Mouse (Mus musculus) hindbrain, postnatal 0 days (tissue): Measurements from ENCODE around the gene Nutm1. TPM values are rescaled to one million over a fixed set of nuclear protein-coding genes. Genes with fewer than 3 reads are reported as not detected.
A peak's percentile ranks its signal among the peaks of the same experiment; 100 is the strongest.

Experiments used
- ATAC-seq: fragments of 200-750 bp; cut with Nextera tagmentation; 2 replicates; pipeline ENCODE4 v1.8.0; 2017; ENCODE audit warnings: mild to moderate bottlenecking, moderate TSS enrichment, moderate library complexity
- DNase-seq: peaks from one replicate; pipeline ENCODE4 v3.0.0-alpha.2; 2015; ENCODE audit warnings: low spot score
- H3K27ac ChIP-seq: fragments of 300-500 bp; sonication (generic); 2 replicates; pipeline ENCODE4 v1.5.1; 2014; ENCODE audit warnings: mild to moderate bottlenecking
- H3K27me3 ChIP-seq: fragments of 300-500 bp; sonication (generic); 2 replicates; pipeline ENCODE4 v1.6.1; 2014; ENCODE audit warnings: low read length, mixed read lengths; ENCODE audit not compliant: insufficient read depth
- H3K36me3 ChIP-seq: fragments of 300-500 bp; sonication (generic); 2 replicates; pipeline ENCODE4 v1.6.1; 2014; ENCODE audit warnings: low read length, mixed read lengths; ENCODE audit not compliant: insufficient read depth
- H3K4me1 ChIP-seq: fragments of 300-500 bp; sonication (generic); 2 replicates; pipeline ENCODE4 v1.6.1; 2014; ENCODE audit warnings: antibody characterized with exemption, low read length, mixed read lengths; ENCODE audit not compliant: insufficient read depth
- H3K4me2 ChIP-seq: fragments of 300-500 bp; sonication (generic); 2 replicates; pipeline ENCODE4 v1.6.1; 2014; ENCODE audit warnings: low read depth, mild to moderate bottlenecking, low read length, moderate library complexity, mixed read lengths
- H3K4me3 ChIP-seq: fragments of 300-500 bp; sonication (generic); 2 replicates; pipeline ENCODE4 v1.5.1; 2014; ENCODE audit warnings: low read length
- H3K9ac ChIP-seq: fragments of 300-500 bp; sonication (generic); replicated peaks from 2 replicates; pipeline ENCODE4 v1.6.1; 2014; ENCODE audit warnings: mild to moderate bottlenecking, low read length, moderate library complexity, mixed read lengths
- H3K9me3 ChIP-seq: fragments of 300-500 bp; sonication (generic); 2 replicates; pipeline ENCODE4 v1.6.1; 2016; ENCODE audit warnings: low read length, mixed read lengths
- CTCF ChIP-seq: IDR thresholded peaks from 2 replicates; pipeline ENCODE4 v1.5.1; 2016; ENCODE audit warnings: antibody characterized with exemption, control low read depth, low read depth
- WGBS: fragments of 180-500 bp; shearing (Covaris S2); extraction: QIAGEN DNeasy Blood & Tissue Kit; methylation state at CpG from one replicate; pipeline ENCODE4 v1.1.7; 2014; 5-methylcytosine and 5-hydroxymethylcytosine counted together
- polyA plus RNA-seq: library from polyadenylated mRNA; unstranded; fragments of >200 nt; fragmentation: Nextera tagmentation; extraction: Ambion mirVana; gene quantifications from 2 replicates; pipeline ENCODE4 v1.2.1, GENCODE M21; 2015
- total RNA-seq: library from RNA; depleted of rRNA; stranded (reverse); fragments of >200 nt; gene quantifications from 2 replicates; pipeline ENCODE4 v1.2.3, GENCODE M21; 2014

Gene Nutm1
- total and polyA plus RNA-seq, 2 experiments from 2014 or later = 0.05 to 0.11 TPM

- Histone ChIP-seq H3K27ac (no peak overlapping the region), H3K4me2 (peak overlapping the region; percentile 90), H3K4me1 (no peaks in the 10 kb centered on the region), H3K9me3 (no peaks in the 10 kb centered on the region), H3K27me3 (no peaks in the 10 kb centered on the region), H3K36me3 (no peaks in the 10 kb centered on the region), H3K4me3 (peak overlapping the region; percentile 43), H3K9ac (no peak overlapping the region)
- 59% methylated on average over 6 of the region's 6 CpGs for WGBS
- DNase-seq (no peak), ATAC-seq (no peak)
- TF ChIP-seq CTCF = no peak
These were observed 25.9 kb upstream of the Nutm1 start for GRCm38 (mm10) chr2:112285031-112285390.

GRCm38 (mm10) chr2:112284363-112285030 is 25.4 kb upstream of the Nutm1 start:
- peak overlapping the region; percentile 90 for H3K4me2 ChIP-seq
- H3K27ac ChIP-seq = no peak overlapping the region
- no peaks in the 10 kb centered on the region for H3K9me3 ChIP-seq
- TF ChIP-seq CTCF = no peak
- 3% methylated on average over 21 of the region's 21 CpGs for WGBS
- no peaks in the 10 kb centered on the region for H3K36me3 ChIP-seq
- no peaks in the 10 kb centered on the region for H3K4me1 ChIP-seq
- H3K27me3 ChIP-seq = no peaks in the 10 kb centered on the region
- DNase-seq = peak; percentile 76
- H3K4me3 ChIP-seq = peak overlapping the region; percentile 43
- peak overlapping the region; percentile 52 for H3K9ac ChIP-seq
- peak; percentile 91 for ATAC-seq

- no peaks in the 10 kb centered on the region for H3K9me3 ChIP-seq
- H3K27ac ChIP-seq = no peak overlapping the region
- H3K9ac ChIP-seq = no peak overlapping the region
- no peak overlapping the region for H3K4me2 ChIP-seq
- no peak for DNase-seq
- H3K4me1 ChIP-seq = no peaks in the 10 kb centered on the region
- WGBS = 82% methylated on average over 1 of the region's 1 CpGs
- no peaks in the 10 kb centered on the region for H3K27me3 ChIP-seq
- no peaks in the 10 kb centered on the region for H3K36me3 ChIP-seq
- H3K4me3 ChIP-seq = no peak overlapping the region
- no peak for ATAC-seq
- no peak for TF ChIP-seq CTCF
These were observed 23.8 kb upstream of the Nutm1 start for GRCm38 (mm10) chr2:112282846-112283245.

GRCm38 (mm10) chr2:112276870-112277269 is 17.8 kb upstream of the Nutm1 start:
- Histone ChIP-seq H3K9me3 (no peaks in the 10 kb centered on the region), H3K27ac (no peak overlapping the region), H3K4me3 (no peak overlapping the region), H3K4me2 (no peak overlapping the region), H3K36me3 (no peaks in the 10 kb centered on the region), H3K27me3 (no peaks in the 10 kb centered on the region), H3K4me1 (no peaks in the 10 kb centered on the region), H3K9ac (no peak overlapping the region)
- ATAC-seq (no peak), DNase-seq (no peak)
- 91% methylated on average over 3 of the region's 3 CpGs for WGBS
- no peak for TF ChIP-seq CTCF

- H3K4me1 ChIP-seq = peaks cover 3% of the 10 kb centered on the region; the same call in 1 of the 2 replicates
- no peak overlapping the region for H3K4me2 ChIP-seq
- no peak overlapping the region for H3K27ac ChIP-seq
- no peak for TF ChIP-seq CTCF
- H3K9me3 ChIP-seq = no peaks in the 10 kb centered on the region
- H3K4me3 ChIP-seq = no peak overlapping the region
- ATAC-seq (no peak), DNase-seq (no peak)
- 84% methylated on average over 6 of the region's 6 CpGs for WGBS
- no peak overlapping the region for H3K9ac ChIP-seq
- no peaks in the 10 kb centered on the region for H3K27me3 ChIP-seq
- no peaks in the 10 kb centered on the region for H3K36me3 ChIP-seq
These were observed 14.4 kb upstream of the Nutm1 start for GRCm38 (mm10) chr2:112273474-112273873.

GRCm38 (mm10) chr2:112272909-112273308 is 13.8 kb upstream of the Nutm1 start:
- H3K27me3 ChIP-seq = no peaks in the 10 kb centered on the region
- no peak for TF ChIP-seq CTCF
- ATAC-seq = no peak

GRCm38 (mm10) chr2:112270011-112270410 is 10.9 kb upstream of the Nutm1 start:
- ATAC-seq (no peak), DNase-seq (no peak)
- H3K4me1 ChIP-seq = peaks cover 17% of the 10 kb centered on the region
- H3K9ac ChIP-seq = no peak overlapping the region
- H3K4me2 ChIP-seq = no peak overlapping the region; the same call in 1 of the 2 replicates
- H3K27ac ChIP-seq = no peak overlapping the region
- WGBS = 96% methylated on average over 2 of the region's 2 CpGs
- no peaks in the 10 kb centered on the region for H3K9me3 ChIP-seq
- H3K4me3 ChIP-seq = no peak overlapping the region
- no peak for TF ChIP-seq CTCF
- no peaks in the 10 kb centered on the region for H3K36me3 ChIP-seq
- no peaks in the 10 kb centered on the region for H3K27me3 ChIP-seq

More at GRCm38 (mm10) chr2:112272909-112273308, 13.8 kb upstream of the Nutm1 start:
- H3K9ac ChIP-seq = no peak overlapping the region
- no peak overlapping the region for H3K27ac ChIP-seq
- H3K36me3 ChIP-seq = no peaks in the 10 kb centered on the region
- peaks cover 3% of the 10 kb centered on the region; the same call in 1 of the 2 replicates for H3K4me1 ChIP-seq
- no peaks in the 10 kb centered on the region for H3K9me3 ChIP-seq
- DNase-seq = no peak
- no peak overlapping the region for H3K4me3 ChIP-seq
- no peak overlapping the region for H3K4me2 ChIP-seq
- WGBS = 98% methylated on average over 2 of the region's 2 CpGs
